Mouse (Mus musculus) retina, postnatal 7 days (tissue): ENCODE results near the gene Zmym4.
"Not testable (repeated sequence)": the region's sequence is repeated elsewhere in the genome, so short reads cannot be mapped to it uniquely, and the experiment has no call there.

Experiments used
- DNase-seq: peaks from one replicate; pipeline ENCODE4 v3.0.0-alpha.2; 2012; ENCODE audit warnings: low read depth, low spot score

Zmym4 gene

GRCm38 (mm10) chr4:126967864-126968821, at the start of gene Zmym4:
Zmym4 (minus strand) TSS chr4:126968135.
- peak; percentile 96 for DNase-seq

GRCm38 (mm10) chr4:127016366-127016765, 48.4 kb upstream of the Zmym4 start:
- no peak for DNase-seq

GRCm38 (mm10) chr4:127015294-127015993, 47.5 kb upstream of the Zmym4 start:
- DNase-seq: peak; percentile 82

- DNase-seq: no peak
Observed at GRCm38 (mm10) chr4:127005113-127005936, 37.4 kb upstream of the Zmym4 start.

- no peak for DNase-seq
Observed at GRCm38 (mm10) chr4:127004384-127004783, 36.4 kb upstream of the Zmym4 start.

- no peak for DNase-seq
Observed at GRCm38 (mm10) chr4:127000601-127001105, 32.7 kb upstream of the Zmym4 start.

- DNase-seq: not testable (repeated sequence)
Observed at GRCm38 (mm10) chr4:126999372-126999771, 31.4 kb upstream of the Zmym4 start.

GRCm38 (mm10) chr4:126992356-126992755, 24.4 kb upstream of the Zmym4 start:
- DNase-seq: no peak

GRCm38 (mm10) chr4:126990553-126990952, 22.6 kb upstream of the Zmym4 start:
- no peak for DNase-seq

- DNase-seq: no peak
Observed at GRCm38 (mm10) chr4:126988503-126988902, 20.6 kb upstream of the Zmym4 start.

- DNase-seq: no peak
Observed at GRCm38 (mm10) chr4:126986768-126987167, 18.8 kb upstream of the Zmym4 start.

GRCm38 (mm10) chr4:126983736-126984525, 16.0 kb upstream of the Zmym4 start:
- DNase-seq: not testable (repeated sequence)

GRCm38 (mm10) chr4:126983321-126983720, 15.4 kb upstream of the Zmym4 start:
- no peak for DNase-seq

GRCm38 (mm10) chr4:126978706-126979105, 10.8 kb upstream of the Zmym4 start:
- no peak for DNase-seq

- DNase-seq: peak; percentile 43
Observed at GRCm38 (mm10) chr4:126977467-126977866, 9.5 kb upstream of the Zmym4 start.

- DNase-seq: no peak
Observed at GRCm38 (mm10) chr4:126967241-126967863, 583 bp downstream of the Zmym4 start.

- DNase-seq: no peak
Observed at GRCm38 (mm10) chr4:126958682-126959081, 9.3 kb downstream of the Zmym4 start.

GRCm38 (mm10) chr4:126958261-126958660, 9.7 kb downstream of the Zmym4 start:
- no peak for DNase-seq

- DNase-seq: no peak
Observed at GRCm38 (mm10) chr4:126957434-126957833, 10.5 kb downstream of the Zmym4 start.

GRCm38 (mm10) chr4:126950801-126951200, 17.1 kb downstream of the Zmym4 start:
- not testable (repeated sequence) for DNase-seq
